Mouse (Mus musculus): Measurements from ENCODE around the gene Ppfia1.

Ppfia1 gene

DNA sequence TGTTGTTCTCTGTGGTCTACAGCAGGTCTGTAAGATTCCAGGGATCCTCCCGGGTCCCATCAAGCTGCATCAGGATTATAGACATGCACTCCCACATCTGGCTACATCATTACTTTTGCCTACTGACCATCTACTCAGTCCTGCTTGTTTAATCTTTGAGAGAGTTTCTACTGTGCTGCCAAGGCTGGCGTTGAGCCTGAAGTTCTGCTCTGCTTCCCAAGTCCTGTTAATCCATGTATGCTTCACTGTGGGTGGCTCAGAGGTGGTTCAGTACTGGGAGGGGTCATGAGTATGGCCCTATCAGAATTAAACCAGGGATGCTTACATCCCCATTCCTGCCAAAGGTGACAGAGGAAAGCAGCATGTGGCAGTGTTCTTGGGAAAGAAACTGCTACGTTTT is 77.8 kb downstream of the Ppfia1 start:
- WGBS, result 79% methylated on average over 3 of the region's 3 CpGs

DNA sequence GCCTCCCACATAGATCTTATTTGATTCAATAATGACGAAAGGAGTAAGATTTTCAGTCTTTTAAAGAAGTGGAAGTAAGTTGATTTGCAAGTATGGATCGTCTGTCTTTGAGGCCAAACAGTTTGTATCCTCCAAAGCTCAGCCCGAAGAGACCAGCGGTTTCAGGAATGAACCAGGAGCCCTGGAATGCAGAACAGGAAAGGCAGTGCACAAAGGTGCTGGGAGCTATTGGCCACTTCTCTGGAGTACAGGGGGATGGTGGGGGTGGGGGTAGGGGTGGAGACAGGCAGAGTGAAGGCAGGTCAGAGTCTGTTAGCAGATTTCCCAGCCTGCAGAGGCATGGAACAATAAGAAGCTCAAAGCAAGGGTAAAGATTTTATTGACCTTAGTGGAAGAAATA is 80.0 kb downstream of the Ppfia1 start:
- 60% methylated on average over 4 of the region's 4 CpGs for WGBS

DNA sequence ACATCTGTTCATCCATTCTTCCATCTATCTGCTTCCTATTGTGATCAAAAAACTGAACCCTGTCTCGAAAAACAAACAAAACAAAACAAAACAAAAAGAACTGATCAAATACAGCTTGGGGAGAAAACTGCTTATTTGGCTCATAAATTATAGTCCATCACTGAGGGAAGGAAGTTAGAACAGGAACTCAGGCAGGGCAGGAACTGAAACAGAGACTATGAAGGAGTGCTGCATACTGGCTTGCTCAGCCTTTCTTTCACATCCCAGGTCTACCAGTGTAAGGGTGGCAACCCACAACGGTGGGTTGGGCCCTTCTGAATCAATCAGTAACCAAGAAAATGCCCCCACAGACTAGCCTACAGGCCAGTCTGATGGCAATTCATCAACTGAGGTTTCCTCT is 82.4 kb downstream of the Ppfia1 start:
- 52% methylated on average over 2 of the region's 2 CpGs for WGBS

- WGBS, result 2% methylated on average over 30 of the region's 30 CpGs
Observed at GRCm38 (mm10) chr7:144470545-144471059, 82.9 kb downstream of the Ppfia1 start, which contains the start of gene Cttn. Gene Cttn (minus strand): TSS chr7:144471009.

- WGBS, result 1% methylated on average over 31 of the region's 31 CpGs
Observed at GRCm38 (mm10) chr7:144469908-144470544, 83.5 kb downstream of the Ppfia1 start.

GRCm38 (mm10) chr7:144469181-144469641 is 84.3 kb downstream of the Ppfia1 start:
- 7% methylated on average over 4 of the region's 4 CpGs for WGBS

DNA sequence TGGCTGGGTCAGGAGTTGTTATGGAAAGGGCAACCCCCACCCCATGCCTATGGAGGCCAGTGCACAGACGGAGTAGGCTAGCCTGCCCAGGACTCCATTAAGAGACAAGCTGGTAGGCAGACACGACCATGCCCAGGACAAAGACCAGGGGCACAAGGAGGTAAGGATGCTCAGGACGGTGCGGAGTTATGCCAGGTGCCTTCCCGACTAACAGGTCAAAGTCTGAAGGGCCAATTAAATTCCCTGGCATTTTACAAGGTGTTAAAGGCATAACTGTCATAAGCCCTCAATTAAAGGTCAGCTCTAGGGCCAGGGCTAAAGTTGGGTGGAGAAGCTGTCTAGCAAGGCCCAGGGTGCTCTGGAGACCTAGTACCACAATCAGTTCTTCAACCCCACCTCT is 84.8 kb downstream of the Ppfia1 start:
- WGBS, result 94% methylated on average over 5 of the region's 5 CpGs

- WGBS, result 60% methylated on average over 7 of the region's 7 CpGs
Observed at GRCm38 (mm10) chr7:144462577-144462976, 91.0 kb downstream of the Ppfia1 start.

- 79% methylated on average over 6 of the region's 6 CpGs for WGBS
Observed at GRCm38 (mm10) chr7:144461246-144461902, 92.2 kb downstream of the Ppfia1 start.

DNA sequence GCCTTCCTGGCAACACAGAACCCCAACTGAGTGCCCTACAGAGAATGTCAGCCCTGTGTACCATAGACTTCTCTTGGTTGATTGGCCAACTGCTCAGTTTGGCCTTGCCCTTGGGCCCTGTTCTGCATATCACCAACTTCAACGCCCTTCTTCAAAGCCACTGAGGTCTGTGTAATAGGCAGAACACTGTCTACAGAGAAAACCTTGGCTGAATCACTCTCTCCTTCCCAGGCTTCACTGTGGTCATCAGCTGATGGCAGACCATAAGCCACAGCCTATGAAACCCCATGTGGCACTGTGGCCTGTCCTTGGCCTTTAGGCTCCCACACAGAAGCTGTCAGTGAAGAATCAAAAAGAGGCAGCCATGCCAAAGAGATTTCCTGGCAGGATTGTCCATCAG is 94.6 kb downstream of the Ppfia1 start:
- WGBS, result 100% methylated on average over 1 of the region's 1 CpGs

DNA sequence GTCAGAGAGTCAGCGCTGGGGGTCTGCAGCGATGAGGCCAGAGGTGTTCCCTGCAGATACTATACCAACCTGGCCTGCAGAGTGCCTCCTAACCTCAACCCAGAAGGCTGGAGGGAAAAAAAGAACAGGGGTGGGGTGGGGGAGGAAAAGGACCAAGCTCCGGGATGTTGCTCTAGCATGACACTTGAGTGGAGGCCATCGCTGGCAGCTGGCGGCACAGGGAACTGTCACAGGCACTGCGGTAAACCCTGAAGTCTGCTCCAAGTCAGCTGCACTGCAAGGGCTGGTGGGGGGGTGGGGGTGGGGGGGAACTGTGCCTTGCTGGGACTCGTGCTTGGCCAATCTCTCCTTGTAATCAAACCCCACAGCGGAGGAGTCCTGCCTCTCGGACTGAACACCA is 102.9 kb downstream of the Ppfia1 start:
- 67% methylated on average over 9 of the region's 9 CpGs for WGBS

DNA sequence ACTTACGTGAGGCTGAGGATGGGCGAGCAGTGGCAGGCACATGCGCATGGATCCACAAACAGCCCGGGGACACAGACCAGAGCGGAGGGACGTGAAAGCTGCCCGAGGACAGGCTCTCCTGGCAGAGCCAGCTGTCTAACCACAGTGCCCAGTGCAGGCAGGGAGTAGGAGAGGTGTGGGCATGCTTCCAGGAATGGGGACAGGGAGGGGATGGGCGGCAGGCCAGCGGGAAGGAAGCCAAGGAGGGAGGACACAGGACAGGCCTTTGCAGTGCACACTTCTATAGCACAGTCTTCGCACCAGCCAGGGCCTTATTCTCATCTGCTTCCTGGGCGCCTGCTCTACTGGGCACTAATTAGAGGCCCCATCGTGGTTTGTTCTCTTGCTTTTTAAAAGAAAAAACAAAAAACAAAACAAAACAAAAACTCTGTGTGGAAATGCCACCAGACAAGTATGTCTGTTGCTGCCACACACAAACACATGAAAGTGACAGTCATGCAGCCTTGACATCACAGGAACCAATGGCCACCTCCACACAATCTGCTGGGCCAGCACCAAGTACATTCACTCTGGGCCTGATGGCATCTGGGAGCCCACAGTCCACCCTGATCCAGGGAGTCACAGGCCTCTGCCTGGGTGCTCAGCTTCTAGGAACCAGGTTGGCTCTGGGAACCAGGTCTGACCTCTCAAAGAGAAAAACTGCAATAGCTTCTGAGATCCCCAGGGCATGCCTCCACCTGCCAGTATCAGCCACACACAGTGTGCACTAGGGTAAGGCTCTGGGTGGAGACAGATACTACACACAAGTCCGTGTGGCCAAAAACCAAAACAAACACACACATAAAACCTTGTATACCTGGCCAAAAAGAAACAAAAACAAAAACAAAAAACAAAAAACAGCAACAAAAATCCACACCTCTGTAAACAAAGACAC is 103.6 kb downstream of the Ppfia1 start:
- WGBS, result 45% methylated on average over 13 of the region's 13 CpGs

- 96% methylated on average over 1 of the region's 1 CpGs for WGBS
Observed at GRCm38 (mm10) chr7:144448186-144448585, 105.3 kb downstream of the Ppfia1 start.

- WGBS, result 84% methylated on average over 3 of the region's 3 CpGs
Observed at GRCm38 (mm10) chr7:144447146-144447545, 106.4 kb downstream of the Ppfia1 start.

GRCm38 (mm10) chr7:144444788-144445187 is 108.7 kb downstream of the Ppfia1 start:
- 85% methylated on average over 7 of the region's 7 CpGs for WGBS

- 78% methylated on average over 4 of the region's 4 CpGs for WGBS
Observed at GRCm38 (mm10) chr7:144441976-144442375, 111.6 kb downstream of the Ppfia1 start.

DNA sequence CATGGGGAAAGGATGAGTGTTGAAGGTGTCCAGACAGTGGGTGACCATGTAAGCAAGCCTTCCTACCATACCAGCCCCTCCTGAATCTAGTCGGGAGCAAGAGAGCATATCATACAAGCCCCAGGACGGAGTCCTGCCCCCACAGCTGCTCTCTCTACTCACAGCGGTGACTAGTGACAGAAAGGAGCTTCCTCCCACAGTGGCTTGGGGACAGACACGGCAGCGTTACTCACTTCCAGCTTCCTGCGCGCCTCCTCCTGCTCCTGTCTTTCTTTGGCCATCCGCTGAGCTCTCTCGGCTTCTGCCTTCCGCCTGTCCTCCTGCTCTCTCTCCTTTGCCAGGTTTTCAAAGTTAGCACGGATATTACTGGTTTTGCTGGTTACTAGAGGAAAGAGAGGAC is 112.1 kb downstream of the Ppfia1 start:
- 63% methylated on average over 11 of the region's 11 CpGs for WGBS

DNA sequence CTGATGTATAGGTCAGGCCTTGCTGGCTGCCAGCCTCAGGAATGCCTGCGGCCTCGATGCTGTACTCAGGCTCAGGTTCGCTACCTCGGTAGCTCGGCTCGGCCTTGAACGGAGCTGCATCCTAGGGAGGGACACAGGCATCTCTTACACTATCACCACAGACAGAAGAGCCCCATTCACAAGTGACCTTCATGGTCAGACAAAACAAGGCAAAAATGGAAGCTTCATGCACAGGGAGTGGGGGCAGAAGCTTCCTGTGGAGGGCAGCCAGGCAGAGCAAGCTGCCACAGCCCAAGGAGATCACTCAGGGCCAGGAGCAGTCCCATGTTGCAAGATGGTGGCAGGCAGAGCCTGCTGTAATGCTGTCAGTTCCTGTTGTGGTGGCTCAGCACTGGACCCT is 114.7 kb downstream of the Ppfia1 start:
- WGBS, result 96% methylated on average over 7 of the region's 7 CpGs

DNA sequence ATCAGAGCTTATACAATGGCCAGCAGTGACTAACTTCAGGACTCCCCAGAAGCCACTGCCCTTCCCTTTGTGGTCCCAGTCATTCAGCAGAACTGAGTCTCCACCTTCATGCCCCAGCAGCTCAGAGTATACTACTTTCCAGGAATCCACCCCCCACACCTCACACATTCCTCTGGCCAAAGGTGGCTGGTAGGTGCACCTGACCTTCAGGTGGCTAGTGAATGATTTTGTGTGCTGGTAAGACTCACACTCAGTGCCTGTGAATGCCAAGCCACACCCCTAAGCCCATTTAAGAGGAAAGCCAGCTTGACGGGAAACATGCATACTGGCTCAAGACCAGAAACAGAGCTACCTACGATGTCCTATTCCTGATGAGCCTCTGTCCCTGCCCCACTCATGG is 120.6 kb downstream of the Ppfia1 start:
- WGBS, result 76% methylated on average over 2 of the region's 2 CpGs

DNA sequence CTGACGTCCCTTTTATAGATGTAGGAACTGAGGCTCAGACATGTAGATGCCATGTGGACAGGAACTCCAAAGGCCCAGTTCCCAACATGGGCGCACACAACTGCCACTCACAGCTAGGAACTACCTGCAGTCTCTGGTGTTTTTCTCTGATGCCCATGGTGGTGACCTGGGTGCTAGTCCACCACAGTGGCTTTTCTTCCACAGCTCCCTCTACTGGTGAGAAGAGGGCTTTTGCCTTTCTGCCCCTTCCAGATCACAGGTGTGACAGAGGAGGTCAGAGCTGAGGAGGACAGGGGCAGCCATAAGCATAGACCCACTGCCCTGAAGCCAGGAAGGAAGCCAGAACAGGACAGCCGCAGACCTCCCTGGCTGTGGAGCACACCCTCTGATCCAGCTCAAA is 126.1 kb downstream of the Ppfia1 start:
- 78% methylated on average over 3 of the region's 3 CpGs for WGBS
